Mouse (Mus musculus) spleen, adult 2 months (tissue): Measurements from ENCODE around the gene Tbc1d24.

Experiments used
- CTCF ChIP-seq: fragments of 200-500 bp; IDR thresholded peaks from 2 replicates; pipeline ENCODE4 v1.5.1; 2011; ENCODE audit warnings: mild to moderate bottlenecking, inconsistent platforms; ENCODE audit not compliant: insufficient read depth, insufficient read length, insufficient replicate concordance; ENCODE audit errors: extremely low read depth
- POLR2A ChIP-seq: fragments of 200-500 bp; IDR thresholded peaks from 2 replicates; pipeline ENCODE4 v1.6.1; 2011; ENCODE audit warnings: low read depth, low read length, inconsistent platforms

DNA sequence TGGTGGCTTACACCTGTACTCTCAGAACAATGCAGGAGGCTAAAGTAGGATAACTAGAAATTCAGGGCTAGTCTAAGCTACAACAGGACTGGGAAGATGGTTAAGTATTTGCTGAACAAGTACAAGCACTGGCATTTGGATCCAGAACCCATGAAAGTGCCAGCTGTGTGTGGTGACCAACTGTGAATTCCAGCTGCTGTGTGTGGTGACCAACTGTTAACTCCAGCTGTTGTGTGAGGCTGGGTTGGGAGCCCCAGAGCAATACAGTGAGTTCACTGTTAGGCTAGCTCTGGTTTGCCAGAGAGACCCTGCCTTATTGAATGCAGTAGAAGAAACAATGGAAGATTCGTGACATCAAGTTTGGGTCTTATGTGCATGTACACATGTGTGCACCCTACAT, 31.1 kb upstream of the Tbc1d24 start:
- TF ChIP-seq CTCF: no peak
- no peak for TF ChIP-seq POLR2A
